10 mouse cellular contexts compared by ENCODE assay signal in the genomic region with DNA sequence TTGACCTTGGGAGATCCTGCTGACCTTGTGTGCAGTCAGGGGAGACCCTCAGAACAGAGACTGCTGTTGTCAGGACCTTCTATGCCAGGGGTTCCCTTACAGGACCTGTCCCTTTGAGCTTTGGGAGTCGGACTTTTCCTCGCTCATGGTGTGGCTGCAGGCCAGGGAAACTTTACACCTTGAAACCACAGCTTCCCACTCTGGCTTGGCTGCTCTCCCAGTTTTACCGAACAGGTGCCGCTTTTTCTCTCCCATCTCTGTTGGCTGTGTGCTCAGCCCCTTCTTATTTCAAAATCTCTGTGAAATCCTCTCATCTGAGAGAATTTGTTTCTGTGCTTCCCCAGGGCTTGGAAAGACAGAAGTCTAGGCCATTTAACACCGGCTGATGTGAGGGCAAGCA. TPM values are rescaled to one million over a fixed set of nuclear protein-coding genes. Genes with fewer than 3 reads are reported as not detected.
A peak's percentile ranks its signal among the peaks of the same experiment; 100 is the strongest.
DNase-seq lines count a peak whose midpoint lies in the region; ATAC-seq and TF ChIP-seq lines count a peak whose summit lies in the region.
"Had no signal": no experiment of that assay in that cellular context is flagged by ENCODE, and none has a peak within 500 bp of the region (broad histone marks: within the 10 kb centered on the region; RNA-seq: fewer than 3 reads in every experiment).

No protein-coding gene starts in this region.

- H3K27ac ChIP-seq in kidney, adult 2 months (ENCODE audit: insufficient read depth, low read depth, low read length) = no peak overlapping the region
- no peak overlapping the region for H3K27ac ChIP-seq in kidney, embryonic 15.5 days
- H3K27ac ChIP-seq in stomach, embryonic 15.5 days = peak overlapping the region; percentile 81; the same call in 1 of the 2 replicates
- H3K27ac ChIP-seq: hindbrain, embryonic 14.5 days; macrophage had no signal

- no peaks in the 10 kb centered on the region for H3K9me3 ChIP-seq in kidney, embryonic 15.5 days (replicated peaks)
- H3K9me3 ChIP-seq in stomach, embryonic 15.5 days = no peaks in the 10 kb centered on the region

- H3K4me3 ChIP-seq in kidney, adult 2 months (ENCODE audit: insufficient read depth, low read depth, low read length) = no peak overlapping the region
- H3K4me3 ChIP-seq in kidney, embryonic 15.5 days (replicated peaks) = no peak overlapping the region
- no peak overlapping the region for H3K4me3 ChIP-seq in stomach, embryonic 15.5 days (replicated peaks)

- no peak overlapping the region for H3K4me2 ChIP-seq in kidney, embryonic 15.5 days
- H3K4me2 ChIP-seq in stomach, embryonic 15.5 days = no peak overlapping the region
- H3K4me2 ChIP-seq: hindbrain, embryonic 14.5 days had no signal

- H3K9ac ChIP-seq in kidney, embryonic 15.5 days = no peak overlapping the region
- no peak overlapping the region for H3K9ac ChIP-seq in stomach, embryonic 15.5 days
- H3K9ac ChIP-seq: hindbrain, embryonic 14.5 days had no signal

- ATAC-seq in kidney, embryonic 15.5 days (replicated peaks; ENCODE audit: low FRiP score) = no peak
- no peak for ATAC-seq in stomach, embryonic 15.5 days (ENCODE audit: insufficient read depth, low FRiP score, low read depth)
- no peak for ATAC-seq in activated CD4-positive, CD25-positive, alpha-beta regulatory T cell, adult 4 months

- WGBS in kidney, adult 2 months = 39% methylated on average over 5 of the region's 5 CpGs
- 45% methylated on average over 5 of the region's 5 CpGs for WGBS in kidney, embryonic 15.5 days
- WGBS in stomach, embryonic 15.5 days = 56% methylated on average over 5 of the region's 5 CpGs

- intact Hi-C loops in gastrocnemius, postnatal 36 days (cut with DNase I) = loop anchor here (5.0 to 10.0 kb wide), 2 partner anchors 34 to 609 kb away; no protein-coding TSS in a partner anchor

- DNase-seq in kidney, adult 2 months = peak; percentile 82
- DNase-seq in gastrocnemius, postnatal 36 days = peak; percentile 28 to 50
- peak; percentile 82 to 83 for DNase-seq in kidney, postnatal 25 days
- DNase-seq in cerebellum, adult 9-11 months = no peak
- DNase-seq: cerebellum, postnatal 14 days had no signal

- H3K27me3 ChIP-seq in kidney, adult 2 months (replicated peaks; ENCODE audit: control insufficient read depth, insufficient read depth, low read length) = no peaks in the 10 kb centered on the region
- peaks cover 12% of the 10 kb centered on the region for H3K27me3 ChIP-seq in kidney, embryonic 15.5 days
- no peaks in the 10 kb centered on the region for H3K27me3 ChIP-seq in stomach, embryonic 15.5 days (replicated peaks)

- no peaks in the 10 kb centered on the region for H3K4me1 ChIP-seq in kidney, adult 2 months (ENCODE audit: control insufficient read depth, insufficient read depth, low read length)
- peaks cover 27% of the 10 kb centered on the region for H3K4me1 ChIP-seq in kidney, embryonic 15.5 days
- H3K4me1 ChIP-seq in stomach, embryonic 15.5 days = peaks cover 34% of the 10 kb centered on the region

- no peak for TF ChIP-seq CTCF in kidney, adult 2 months (conservative IDR thresholded peaks at IDR 0.05; ENCODE audit: insufficient read depth, insufficient read length, low read depth, low read length)

- H3K36me3 ChIP-seq in kidney, adult 2 months (ENCODE audit: control insufficient read depth, insufficient read depth, low read length) = no peaks in the 10 kb centered on the region
- no peaks in the 10 kb centered on the region for H3K36me3 ChIP-seq in kidney, embryonic 15.5 days
- no peaks in the 10 kb centered on the region for H3K36me3 ChIP-seq in stomach, embryonic 15.5 days

- TF ChIP-seq POLR2A in kidney, adult 2 months (IDR thresholded peaks at IDR 0.05; ENCODE audit: low read depth, low read length) = no peak

RNA-seq across cellular contexts. Expression of gene Fam174b, which starts 5.8 kb away (rescaled TPM):
- 17.1 and 17.4 TPM in 2 replicates for polyA plus RNA-seq in kidney, adult 2 months (2012; rRNA removed)
- polyA plus RNA-seq in kidney, embryonic 15.5 days (2015; fragmentation: Nextera tagmentation; extraction: Ambion mirVana) = 32.8 and 34.5 TPM in 2 replicates
- 1 to 10 TPM; 1.3 to 2.3 TPM for total RNA-seq in gastrocnemius, postnatal 36 days (2021)
- 58.0 and 67.7 TPM in 2 replicates for polyA plus RNA-seq in stomach, embryonic 15.5 days (2015; fragmentation: Nextera tagmentation; extraction: Ambion mirVana)
- polyA plus RNA-seq in activated CD4-positive, CD25-positive, alpha-beta regulatory T cell, adult 4 months (2017; shearing (Covaris generic)) = 1 to 10 TPM; 1.2 to 2.7 TPM
